Mouse (Mus musculus): ENCODE results near the gene Bclaf1. TPM values are rescaled to one million over a fixed set of nuclear protein-coding genes. Genes with fewer than 3 reads are reported as not detected.

Gene Bclaf1
- 25.9 and 34.2 TPM in 2 replicates for polyA plus RNA-seq (2012; ENCODE audit: insufficient read depth, insufficient read length, missing spikeins)

GRCm38 (mm10) chr10:20311918-20312735 is at the start of gene Bclaf1:
Gene Bclaf1, plus strand, starts transcription at chr10:20312469.
- Histone ChIP-seq H3K27ac (replicated peaks; ENCODE audit: low read depth, low read length) (peak within 1 kb of the TSS; percentile 99), H3K4me3 (ENCODE audit: insufficient read depth, low read depth, low read length) (peak within 1 kb of the TSS; percentile 87), H3K4me1 (ENCODE audit: control insufficient read depth, insufficient read depth, insufficient read length, low read length) (peaks cover 2% of the 10 kb centered on the region; the same call in 1 of the 2 replicates)

GRCm38 (mm10) chr10:20262896-20263295 is 49.4 kb upstream of the Bclaf1 start:
- Histone ChIP-seq H3K27ac (replicated peaks; ENCODE audit: low read depth, low read length) (no peak overlapping the region), H3K4me1 (ENCODE audit: control insufficient read depth, insufficient read depth, insufficient read length, low read length) (no peaks in the 10 kb centered on the region), H3K4me3 (ENCODE audit: insufficient read depth, low read depth, low read length) (no peak overlapping the region)

DNA sequence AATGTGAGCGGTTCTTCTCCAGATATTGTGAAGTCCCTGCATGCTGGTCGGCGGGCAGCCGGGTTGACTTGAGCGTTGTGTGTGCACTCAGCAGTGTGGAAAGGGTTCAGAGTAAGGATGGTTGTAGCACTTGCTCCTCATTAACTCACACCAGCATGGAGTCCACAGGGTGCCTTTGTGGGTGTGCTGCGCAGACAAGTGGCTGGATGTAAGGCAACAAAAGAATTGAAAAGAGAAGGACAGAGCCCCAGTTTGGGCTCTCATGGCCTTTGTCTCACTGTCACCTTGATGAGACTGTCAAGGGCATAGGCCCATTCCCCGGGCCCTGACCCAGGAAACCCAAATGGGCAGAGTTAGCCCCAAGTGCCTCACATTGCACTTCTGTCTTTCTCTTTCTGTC is 47.8 kb upstream of the Bclaf1 start:
- Histone ChIP-seq H3K4me3 (ENCODE audit: insufficient read depth, low read depth, low read length) (no peak overlapping the region), H3K27ac (replicated peaks; ENCODE audit: low read depth, low read length) (no peak overlapping the region), H3K4me1 (ENCODE audit: control insufficient read depth, insufficient read depth, insufficient read length, low read length) (no peaks in the 10 kb centered on the region)

GRCm38 (mm10) chr10:20267032-20267431 is 45.2 kb upstream of the Bclaf1 start:
- no peak overlapping the region for H3K4me3 ChIP-seq (ENCODE audit: insufficient read depth, low read depth, low read length)
- H3K27ac ChIP-seq (replicated peaks; ENCODE audit: low read depth, low read length), result no peak overlapping the region
- no peaks in the 10 kb centered on the region for H3K4me1 ChIP-seq (ENCODE audit: control insufficient read depth, insufficient read depth, insufficient read length, low read length)

DNA sequence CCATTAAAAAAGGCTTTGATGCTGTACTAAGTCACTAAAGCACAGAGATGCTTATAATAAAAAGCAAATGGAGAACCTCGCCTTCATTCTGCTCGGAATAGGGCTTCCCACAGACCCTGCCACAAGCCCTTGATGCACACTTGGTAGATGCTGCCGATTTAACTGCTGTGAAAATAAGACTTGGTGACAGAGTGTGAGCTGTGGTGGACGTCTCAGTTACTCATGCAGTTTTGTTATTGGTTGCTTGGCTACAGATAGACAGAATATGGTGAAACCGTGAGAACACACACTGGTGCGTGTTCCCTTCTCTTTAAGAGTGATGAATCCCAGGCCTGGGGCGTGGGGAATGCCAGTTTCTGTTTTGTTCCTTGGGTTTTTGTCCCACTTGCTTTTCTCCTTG is 43.3 kb upstream of the Bclaf1 start:
- Histone ChIP-seq H3K4me1 (ENCODE audit: control insufficient read depth, insufficient read depth, insufficient read length, low read length) (no peaks in the 10 kb centered on the region), H3K27ac (replicated peaks; ENCODE audit: low read depth, low read length) (no peak overlapping the region)

DNA sequence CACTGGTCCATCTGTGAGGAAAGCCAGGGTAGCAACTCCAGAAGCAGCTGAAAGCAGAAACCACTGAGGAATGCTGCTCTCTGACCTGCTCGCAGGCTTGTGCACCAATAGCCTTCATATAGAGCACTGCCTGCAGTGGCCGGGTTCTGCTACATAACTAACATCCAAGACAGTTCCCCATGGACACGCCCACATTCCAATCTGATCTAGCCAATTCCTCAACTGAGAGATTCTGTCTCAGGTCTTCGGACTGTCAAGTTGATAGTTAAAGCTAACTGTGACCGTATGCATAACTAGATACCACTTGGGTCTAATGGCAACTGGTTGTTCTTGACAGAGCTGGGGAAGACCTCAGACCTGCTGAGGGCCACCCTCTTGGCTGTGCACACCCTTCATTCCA is 39.9 kb upstream of the Bclaf1 start:
- Histone ChIP-seq H3K27ac (replicated peaks; ENCODE audit: low read depth, low read length) (no peak overlapping the region), H3K4me3 (ENCODE audit: insufficient read depth, low read depth, low read length) (no peak overlapping the region), H3K4me1 (ENCODE audit: control insufficient read depth, insufficient read depth, insufficient read length, low read length) (no peaks in the 10 kb centered on the region)

More for the DNA sequence above, 43.3 kb upstream of the Bclaf1 start:
- H3K4me3 ChIP-seq (ENCODE audit: insufficient read depth, low read depth, low read length), result no peak overlapping the region

DNA sequence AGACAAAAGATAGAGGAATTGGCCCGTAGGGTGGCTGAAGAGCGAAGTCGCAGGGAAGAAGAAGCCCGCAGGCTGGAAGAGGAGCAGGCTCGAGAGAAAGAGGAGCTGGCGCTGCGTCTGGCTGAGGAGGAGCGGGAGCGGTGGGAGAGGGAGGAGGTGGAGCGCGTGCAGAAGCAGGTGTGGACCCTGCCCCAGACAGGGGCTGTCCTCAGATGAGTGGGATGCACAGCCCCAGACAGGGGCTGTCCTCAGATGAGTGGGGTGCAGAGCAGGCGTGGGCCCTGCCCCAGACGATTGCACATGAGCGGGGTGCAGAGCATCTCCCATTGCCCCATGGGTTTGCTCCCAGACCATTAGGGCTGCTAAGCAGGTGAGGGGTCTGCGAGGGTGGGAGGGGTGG is 39.0 kb upstream of the Bclaf1 start:
- Histone ChIP-seq H3K27ac (replicated peaks; ENCODE audit: low read depth, low read length) (no peak overlapping the region), H3K4me1 (ENCODE audit: control insufficient read depth, insufficient read depth, insufficient read length, low read length) (no peaks in the 10 kb centered on the region), H3K4me3 (ENCODE audit: insufficient read depth, low read depth, low read length) (no peak overlapping the region)

DNA sequence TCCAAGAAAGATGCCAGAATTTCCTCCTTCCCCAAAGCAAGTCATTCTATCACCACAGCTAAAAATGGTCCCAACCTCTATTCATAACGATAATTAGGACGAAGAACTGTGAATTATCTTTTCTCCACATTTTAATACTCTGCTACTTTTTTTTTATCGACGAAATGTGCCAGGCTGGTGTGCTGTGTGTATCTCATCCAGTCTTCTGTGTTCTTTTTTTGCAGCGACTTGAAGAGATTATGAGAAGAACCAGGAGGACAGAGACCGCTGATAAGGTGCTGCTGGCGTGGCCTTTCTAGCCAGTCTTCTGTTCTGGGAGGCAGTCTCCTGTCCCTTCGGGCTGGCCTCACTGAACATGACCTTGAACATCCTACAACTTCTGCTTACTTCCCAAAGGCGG is 38.2 kb upstream of the Bclaf1 start:
- Histone ChIP-seq H3K27ac (replicated peaks; ENCODE audit: low read depth, low read length) (no peak overlapping the region), H3K4me3 (ENCODE audit: insufficient read depth, low read depth, low read length) (no peak overlapping the region)

DNA sequence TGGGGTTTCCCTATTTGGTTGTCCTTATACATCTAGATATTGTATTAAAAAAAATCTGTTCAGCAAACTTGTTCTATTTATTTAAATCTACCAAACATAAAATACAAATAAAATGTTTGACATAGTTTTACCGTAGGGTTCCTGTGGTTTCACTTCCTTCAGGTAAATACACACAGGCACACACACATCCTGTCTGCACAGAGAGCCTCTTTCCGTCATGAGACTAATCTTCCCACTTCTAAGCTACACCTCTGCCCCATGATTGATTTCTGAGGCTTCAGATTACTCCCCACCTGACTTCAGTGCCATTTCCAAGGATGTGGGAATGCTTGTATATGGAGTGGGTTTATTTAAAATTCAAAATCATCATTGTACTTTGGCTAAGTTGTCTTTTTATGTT is 30.8 kb upstream of the Bclaf1 start:
- Histone ChIP-seq H3K4me3 (ENCODE audit: insufficient read depth, low read depth, low read length) (no peak overlapping the region), H3K27ac (replicated peaks; ENCODE audit: low read depth, low read length) (no peak overlapping the region), H3K4me1 (ENCODE audit: control insufficient read depth, insufficient read depth, insufficient read length, low read length) (no peaks in the 10 kb centered on the region)

More for the DNA sequence above, 38.2 kb upstream of the Bclaf1 start:
- no peaks in the 10 kb centered on the region for H3K4me1 ChIP-seq (ENCODE audit: control insufficient read depth, insufficient read depth, insufficient read length, low read length)

- Histone ChIP-seq H3K27ac (replicated peaks; ENCODE audit: low read depth, low read length) (no peak overlapping the region), H3K4me1 (ENCODE audit: control insufficient read depth, insufficient read depth, insufficient read length, low read length) (no peaks in the 10 kb centered on the region), H3K4me3 (ENCODE audit: insufficient read depth, low read depth, low read length) (no peak overlapping the region)
These were observed 26.8 kb upstream of the Bclaf1 start for GRCm38 (mm10) chr10:20285289-20285975.

GRCm38 (mm10) chr10:20285994-20286836 is 26.1 kb upstream of the Bclaf1 start:
- Histone ChIP-seq H3K27ac (replicated peaks; ENCODE audit: low read depth, low read length) (peak overlapping the region; percentile 51), H3K4me1 (ENCODE audit: control insufficient read depth, insufficient read depth, insufficient read length, low read length) (no peaks in the 10 kb centered on the region), H3K4me3 (ENCODE audit: insufficient read depth, low read depth, low read length) (peak overlapping the region; percentile 16; the same call in 1 of the 2 replicates)

GRCm38 (mm10) chr10:20287369-20287768 is 24.9 kb upstream of the Bclaf1 start:
- Histone ChIP-seq H3K4me1 (ENCODE audit: control insufficient read depth, insufficient read depth, insufficient read length, low read length) (no peaks in the 10 kb centered on the region), H3K27ac (replicated peaks; ENCODE audit: low read depth, low read length) (no peak overlapping the region), H3K4me3 (ENCODE audit: insufficient read depth, low read depth, low read length) (no peak overlapping the region)

- peak overlapping the region; percentile 43 for H3K4me3 ChIP-seq (ENCODE audit: insufficient read depth, low read depth, low read length)
These were observed 21.8 kb upstream of the Bclaf1 start for GRCm38 (mm10) chr10:20290467-20290883.

DNA sequence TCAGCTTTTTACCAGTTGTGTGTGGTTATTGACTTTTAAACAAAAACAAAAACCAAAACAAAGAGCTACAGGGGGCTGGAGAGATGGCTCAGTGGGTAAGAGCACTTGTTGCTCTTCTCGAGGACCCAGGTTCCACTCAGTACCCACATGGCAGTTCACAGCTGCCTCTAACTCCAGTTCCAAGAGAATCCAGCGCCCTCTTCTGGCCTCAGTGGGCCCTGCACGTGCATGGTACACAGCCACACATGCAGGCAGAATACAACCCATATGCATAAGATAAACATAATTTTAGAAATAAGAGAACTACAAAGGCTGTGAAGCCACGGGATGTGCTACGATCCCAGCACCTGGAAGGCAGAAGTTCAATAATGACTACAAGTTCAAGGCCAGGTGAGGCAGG is 16.3 kb upstream of the Bclaf1 start:
- Histone ChIP-seq H3K4me3 (ENCODE audit: insufficient read depth, low read depth, low read length) (no peak overlapping the region), H3K27ac (replicated peaks; ENCODE audit: low read depth, low read length) (no peak overlapping the region), H3K4me1 (ENCODE audit: control insufficient read depth, insufficient read depth, insufficient read length, low read length) (no peaks in the 10 kb centered on the region)

More at GRCm38 (mm10) chr10:20290467-20290883, 21.8 kb upstream of the Bclaf1 start:
- Histone ChIP-seq H3K27ac (replicated peaks; ENCODE audit: low read depth, low read length) (no peak overlapping the region), H3K4me1 (ENCODE audit: control insufficient read depth, insufficient read depth, insufficient read length, low read length) (no peaks in the 10 kb centered on the region)

Data from brown adipose tissue, adult 24 weeks (tissue).